Mouse (Mus musculus) heart, adult 9 months (tissue): ENCODE data around the gene Calhm3.

Experiments
- DNase-seq, 2 experiments: peaks; one replicate each; pipeline ENCODE4 v3.0.0; 2022; ENCODE audit warnings: low spot score in 2 of 2

Calhm3 gene

DNA sequence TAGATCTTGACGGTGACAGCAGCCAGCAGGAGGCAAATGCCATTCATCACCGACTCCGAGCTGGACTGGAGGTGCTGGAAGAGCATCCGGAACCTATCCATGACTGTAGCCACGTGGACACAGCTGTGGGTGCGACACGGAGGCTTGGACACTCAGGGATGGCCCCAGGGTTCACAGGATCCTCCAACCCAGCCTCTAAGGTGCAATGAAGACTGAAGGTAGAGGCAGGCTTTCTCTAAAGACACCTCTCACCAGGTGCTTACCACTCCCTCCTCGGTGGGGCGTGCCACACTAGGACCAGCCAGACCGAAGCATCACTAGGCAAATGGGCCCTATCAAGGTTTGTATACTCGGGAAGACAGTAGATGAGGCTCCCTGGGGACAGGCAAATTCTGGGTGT, at the start of gene Calhm3:
Gene Calhm3, minus strand, starts transcription at position 101 of the 400 bp plus-strand sequence.
- no peak for DNase-seq

DNA sequence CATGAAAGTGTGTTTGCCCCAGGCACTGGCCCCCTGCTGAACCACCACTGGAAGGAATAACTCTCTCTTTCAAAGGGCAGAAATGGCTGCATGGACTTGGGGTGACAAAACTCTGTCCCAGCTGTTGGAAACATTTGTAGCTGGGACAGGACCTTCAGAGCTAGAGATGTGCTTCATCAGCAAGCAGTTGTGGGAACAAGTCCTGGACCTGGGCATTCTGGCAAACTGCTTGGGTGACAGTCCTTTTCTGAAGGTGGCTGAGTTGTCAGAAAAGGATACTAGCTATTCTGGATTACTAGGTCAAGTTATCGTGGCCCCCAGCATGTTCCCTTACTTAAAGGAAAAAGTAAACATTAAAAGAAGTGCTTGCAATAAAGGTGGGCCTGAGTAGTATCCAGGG, 48.6 kb upstream of the Calhm3 start:
- no peak for DNase-seq

DNA sequence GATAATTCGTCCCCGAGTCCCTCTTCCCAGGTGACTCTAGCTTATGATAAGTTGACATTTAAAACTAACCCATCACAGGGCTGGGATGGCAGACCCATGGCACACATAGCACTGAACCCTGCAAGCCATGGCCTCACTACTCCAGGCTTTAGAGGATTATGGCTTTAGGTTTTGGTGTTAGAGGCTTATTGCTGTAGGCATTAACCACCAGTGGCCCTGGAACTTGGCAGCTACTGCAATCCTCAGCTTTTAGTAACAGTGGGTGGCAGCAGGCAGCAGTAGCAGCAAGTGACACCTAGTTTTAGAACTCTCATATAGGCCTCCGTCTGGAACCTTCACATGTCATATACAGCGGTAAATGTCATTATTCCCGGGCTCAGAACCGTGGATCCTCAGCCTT, 47.1 kb upstream of the Calhm3 start:
- DNase-seq = no peak

DNA sequence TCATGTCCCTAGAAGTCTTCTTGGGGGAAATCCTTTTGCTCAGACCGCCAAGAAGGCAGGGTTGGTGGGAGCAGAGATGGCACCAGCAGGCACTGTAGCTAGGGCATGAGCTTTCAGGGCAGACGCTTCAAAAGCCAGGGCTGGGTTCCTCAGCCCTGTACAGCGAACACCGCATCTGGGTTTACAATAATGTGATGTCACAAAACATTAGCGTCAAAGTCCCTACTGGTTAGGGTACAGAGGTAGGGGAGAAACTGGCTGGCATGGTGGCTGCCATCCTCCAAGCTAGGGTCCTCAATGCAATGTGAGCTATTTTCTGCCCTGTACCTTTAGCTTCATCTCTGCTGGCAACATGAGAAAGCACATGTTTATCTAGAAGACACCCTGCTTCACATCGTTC, 45.5 kb upstream of the Calhm3 start:
- no peak for DNase-seq

DNA sequence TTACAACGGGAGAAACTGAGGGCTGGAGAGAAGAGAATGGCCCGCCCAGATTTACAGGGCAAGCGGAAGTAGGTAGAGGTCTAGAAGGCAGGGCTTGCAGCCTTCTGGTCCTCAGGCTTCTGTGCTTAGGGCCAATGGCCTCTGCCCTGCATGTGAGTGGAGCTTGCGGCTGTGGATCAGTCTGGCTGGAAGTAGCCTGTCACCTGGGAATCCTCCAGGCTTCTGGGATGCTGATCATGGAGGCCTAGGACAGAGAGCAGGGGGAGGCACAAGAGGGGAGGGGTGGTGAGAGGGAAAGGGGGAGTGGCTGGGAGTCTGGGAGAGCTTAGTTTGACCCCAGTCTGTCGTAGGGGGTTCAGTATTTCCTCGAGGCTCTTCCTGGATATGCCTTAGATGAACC, 44.9 kb upstream of the Calhm3 start:
- no peak for DNase-seq

DNA sequence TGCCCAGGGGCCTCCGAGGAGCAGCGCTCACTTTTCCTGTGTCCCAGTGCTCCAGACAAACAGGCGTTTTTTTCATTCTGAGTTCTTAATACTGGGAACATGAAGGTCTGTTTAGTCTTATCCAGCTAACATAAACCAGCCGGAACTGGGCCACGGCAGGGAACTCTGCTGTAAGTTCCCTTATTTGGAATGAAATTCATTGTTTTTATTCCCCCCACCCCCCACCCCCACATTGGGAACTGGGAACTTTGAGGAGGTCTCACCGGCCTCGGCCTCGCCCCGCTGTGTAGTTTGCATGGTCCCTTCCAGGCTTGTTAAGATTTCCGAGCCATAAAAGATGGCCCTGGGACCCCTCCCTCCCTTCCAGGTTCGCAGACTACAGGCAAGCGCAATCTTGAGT, 44.4 kb upstream of the Calhm3 start:
- no peak for DNase-seq

DNA sequence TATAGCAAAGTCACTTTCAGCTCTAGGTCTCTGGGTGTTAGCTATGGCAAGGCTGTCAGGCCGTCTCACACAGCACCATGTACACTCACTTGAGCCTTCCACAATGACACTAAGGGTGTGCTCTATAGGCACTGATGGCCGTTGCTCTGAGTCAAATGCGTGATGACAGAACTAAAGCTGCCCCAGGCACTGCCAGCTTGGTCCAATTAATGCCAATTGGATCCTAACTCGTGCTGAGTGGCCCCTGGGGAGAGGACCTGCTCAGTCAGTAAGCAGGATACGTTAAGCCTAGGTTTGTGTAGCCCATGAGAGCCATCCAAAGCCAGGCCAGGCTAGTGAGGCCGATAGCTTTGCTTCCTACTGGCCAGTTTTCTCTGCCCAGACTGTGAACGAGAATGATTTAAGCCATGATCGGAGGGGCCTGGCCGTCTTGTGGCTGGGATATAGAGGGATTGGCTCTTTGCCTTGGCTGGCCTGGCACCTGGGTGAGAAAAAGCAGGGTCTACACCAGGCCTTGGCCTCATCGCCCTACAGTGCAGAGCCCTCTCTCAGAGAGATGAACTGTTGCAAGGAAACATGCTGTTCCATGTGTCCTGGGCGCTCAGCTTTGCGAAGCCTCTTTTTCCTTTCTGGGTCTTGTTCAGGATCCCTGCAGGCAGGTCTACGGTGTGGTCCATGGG, 41.2 kb upstream of the Calhm3 start:
- no peak for DNase-seq

DNA sequence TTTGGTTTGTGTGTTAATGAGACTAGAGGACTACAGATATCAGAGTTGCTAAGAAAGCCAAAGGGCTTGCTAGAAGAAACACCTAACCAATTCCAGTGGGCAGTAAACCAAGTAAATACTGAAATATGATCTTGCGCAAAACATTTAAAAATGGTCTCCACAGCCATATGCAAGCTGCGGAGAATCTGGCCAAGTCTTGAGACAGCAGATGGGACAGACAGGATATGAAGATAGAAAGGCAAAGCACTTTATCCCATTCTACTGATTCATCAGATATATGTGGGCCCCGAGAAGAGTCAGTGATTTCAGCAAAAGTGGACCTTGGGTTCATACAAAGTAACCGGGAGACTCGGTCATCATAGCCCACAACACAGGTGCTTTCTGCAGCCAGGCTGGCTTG, 34.6 kb upstream of the Calhm3 start:
- no peak for DNase-seq

DNA sequence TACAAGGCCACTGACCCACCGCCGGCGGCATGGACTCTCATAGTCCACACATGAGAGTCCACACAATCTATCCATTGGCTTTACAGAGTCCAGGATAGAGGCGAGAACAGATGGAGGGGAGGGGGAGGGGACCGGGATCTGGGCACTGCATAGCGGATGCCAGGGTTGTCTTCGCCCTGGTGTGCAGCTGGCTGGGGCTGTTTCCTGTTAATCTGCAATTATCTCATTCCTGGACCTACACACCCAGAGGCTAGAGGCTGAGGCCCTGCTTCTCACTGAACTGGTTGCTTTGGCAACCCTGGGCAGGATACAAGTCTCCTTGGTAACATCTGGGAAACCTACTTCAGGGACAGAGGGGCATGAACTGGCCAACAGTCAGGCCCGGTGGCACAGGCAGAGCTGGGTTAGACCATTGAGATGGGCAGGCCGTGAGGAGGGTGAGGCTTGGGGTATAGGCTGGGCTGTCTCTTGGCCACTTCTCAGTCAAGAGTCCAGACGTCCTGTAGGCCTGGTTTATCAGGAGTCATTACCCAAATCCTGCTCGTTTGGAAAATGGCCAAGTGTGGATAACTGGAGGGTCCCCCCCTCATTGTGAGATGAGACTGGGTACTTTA, 31.1 kb upstream of the Calhm3 start:
- no peak for DNase-seq

DNA sequence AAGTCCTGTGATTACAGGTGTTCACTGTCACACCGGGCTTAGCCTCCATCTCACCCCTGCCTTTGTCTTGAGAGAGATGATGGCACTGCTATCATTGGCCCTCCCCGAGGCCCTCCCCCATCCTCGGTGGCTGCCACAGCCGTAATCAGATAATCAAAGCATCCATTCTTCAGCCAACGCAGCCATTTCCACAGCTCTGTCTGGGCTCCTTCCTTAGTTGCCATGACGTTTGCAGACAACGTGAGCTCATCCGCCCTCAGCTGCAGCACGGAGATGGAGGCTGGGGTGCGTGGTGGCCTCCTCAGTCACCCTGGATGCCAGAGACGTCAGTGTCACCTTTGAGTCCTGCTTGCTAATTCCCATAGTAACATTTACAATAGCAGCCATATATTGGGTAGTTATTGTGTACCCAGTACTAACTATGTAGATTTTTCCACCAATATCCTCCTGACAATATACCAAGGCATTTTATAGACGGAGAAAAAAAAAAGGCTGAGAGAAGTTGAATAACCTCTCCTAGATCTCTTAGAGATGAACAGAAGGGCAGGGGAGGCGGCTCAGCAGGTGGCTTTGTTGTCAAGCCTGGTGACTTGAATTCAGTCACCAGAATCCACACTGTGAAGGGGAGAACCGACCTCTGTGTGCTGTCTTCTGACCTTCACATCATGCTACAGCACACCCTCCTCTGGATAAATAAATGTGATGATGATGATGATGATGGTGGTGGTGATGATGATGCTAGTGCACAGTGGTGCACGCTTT, 29.1 kb upstream of the Calhm3 start:
- DNase-seq = no peak

DNA sequence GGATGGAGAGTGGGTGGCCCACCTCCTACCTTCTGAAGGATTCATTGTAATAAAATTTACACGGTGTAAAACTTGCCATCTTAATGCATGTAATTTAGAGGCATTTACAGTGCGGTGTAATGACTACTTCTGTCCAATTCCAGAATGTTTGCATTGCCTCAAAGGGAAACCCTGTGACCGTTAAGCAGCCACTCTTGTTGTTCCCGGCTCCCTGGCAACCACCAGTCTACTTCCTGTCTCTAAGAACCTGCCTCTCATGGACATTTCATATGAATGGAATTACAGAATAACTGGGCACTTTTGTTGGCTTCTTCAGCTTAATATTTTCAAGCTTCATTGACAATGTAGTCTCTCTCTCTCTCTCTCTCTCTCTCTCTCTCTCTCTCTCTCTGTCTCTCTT, 27.2 kb upstream of the Calhm3 start:
- no peak for DNase-seq

DNA sequence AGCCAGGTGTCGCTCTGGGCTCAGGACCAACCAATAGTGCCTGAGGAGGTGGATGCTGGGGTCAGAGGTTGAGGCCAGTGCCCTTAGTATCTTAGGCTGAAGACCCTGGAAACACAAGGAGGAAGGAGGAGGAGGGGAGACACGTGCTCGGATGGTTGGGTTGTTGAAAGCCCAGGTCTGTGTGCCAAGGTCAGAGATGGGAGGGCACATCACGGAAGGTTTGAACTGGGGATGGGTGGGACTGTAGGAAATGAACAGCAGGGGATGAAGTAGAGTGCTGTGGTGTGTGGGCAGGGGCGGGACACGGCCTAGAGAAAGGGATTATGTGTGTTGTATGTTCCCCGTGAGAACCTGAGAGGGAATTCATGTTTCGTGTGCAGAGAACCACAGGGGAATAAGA, 26.7 kb upstream of the Calhm3 start:
- no peak for DNase-seq

DNA sequence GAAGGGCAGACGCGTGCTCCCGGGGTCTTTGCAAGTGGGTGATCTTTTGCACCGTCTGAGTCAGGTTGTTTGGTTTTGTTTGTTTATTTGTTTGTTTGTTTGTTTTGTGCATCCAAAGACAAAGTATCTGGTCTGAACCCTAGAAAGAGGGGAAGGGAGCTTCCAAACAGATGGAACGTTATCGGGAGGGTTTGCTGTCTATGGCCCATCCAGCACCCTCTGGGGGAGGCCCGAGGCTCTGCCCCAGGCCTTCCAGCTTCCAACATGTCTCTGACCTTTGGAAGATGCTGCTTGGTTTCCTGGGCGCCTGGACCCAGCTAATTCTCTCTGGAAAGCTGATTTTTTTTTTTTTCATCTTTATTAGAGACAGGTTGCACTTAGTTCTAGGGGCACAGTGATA, 22.4 kb upstream of the Calhm3 start:
- DNase-seq = no peak

DNA sequence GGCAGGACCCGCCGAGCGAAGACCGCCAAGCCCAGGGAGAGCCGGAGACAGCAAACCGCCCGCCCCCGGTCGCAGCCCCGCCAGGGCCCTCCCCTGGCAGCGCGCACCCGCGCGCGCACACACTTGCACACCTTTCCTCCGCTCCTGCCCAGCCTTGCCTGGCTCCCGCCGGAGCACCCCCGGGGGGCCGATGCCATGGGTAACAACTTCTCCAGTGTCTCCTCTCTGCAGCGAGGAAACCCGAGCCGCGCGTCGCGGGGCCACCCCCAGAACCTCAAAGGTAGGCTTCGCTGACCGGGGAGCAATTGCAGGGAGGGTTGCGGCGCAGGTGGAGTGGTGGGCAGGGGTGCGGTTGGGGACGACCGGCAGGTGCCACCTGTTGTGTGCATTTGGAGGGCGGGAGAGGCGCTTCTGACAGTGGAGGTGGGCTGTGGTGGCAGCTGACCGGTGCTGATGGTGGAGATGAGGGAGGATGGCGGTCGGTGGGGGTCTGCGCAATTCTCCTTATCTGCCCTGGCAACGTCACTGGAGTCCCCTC, 21.8 kb upstream of the Calhm3 start:
- no peak for DNase-seq

DNA sequence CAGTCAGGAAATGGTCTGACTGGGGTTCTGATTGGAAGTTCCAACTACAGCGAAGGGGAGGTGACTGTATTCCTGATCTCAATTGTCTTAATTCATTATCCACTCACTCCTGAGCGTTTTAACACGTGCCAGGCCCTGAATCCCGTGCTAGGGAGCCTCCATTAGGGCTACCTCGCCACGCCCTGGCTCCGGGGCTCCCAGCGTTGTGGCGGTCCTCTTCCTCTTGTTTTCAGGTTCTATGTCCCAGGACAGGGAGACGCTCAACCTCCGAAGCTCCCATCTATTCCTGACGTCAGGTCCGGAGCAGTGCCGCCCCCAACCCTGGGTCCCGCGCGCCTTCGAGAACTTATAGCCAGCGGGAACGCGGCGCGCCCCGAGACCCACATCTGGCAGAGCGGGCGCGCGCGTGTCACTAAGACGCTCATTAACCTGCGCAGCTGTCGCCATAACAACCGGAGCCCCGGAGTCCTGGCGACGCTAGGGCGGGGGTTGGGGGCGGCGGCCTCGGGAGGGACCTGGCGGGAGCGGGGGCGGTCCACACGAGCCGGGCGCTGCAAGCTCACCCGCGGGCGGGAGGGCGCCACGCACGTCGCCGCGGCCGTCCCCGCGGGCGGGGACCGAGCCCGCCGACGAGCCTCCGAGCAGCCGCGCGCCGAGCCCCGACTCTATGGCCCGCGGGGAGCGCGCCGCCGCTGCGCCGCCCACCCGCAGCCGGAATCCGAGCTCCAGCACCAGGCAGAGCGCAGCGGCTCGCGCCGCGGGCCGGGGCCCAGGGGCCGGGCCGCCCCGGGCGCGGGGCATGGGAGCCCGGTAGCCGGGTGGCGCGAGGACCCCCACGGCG, 21.1 kb upstream of the Calhm3 start, which contains the start of gene Neurl1a:
Gene Neurl1a, plus strand, starts transcription at position 390 of the 841 bp plus-strand sequence.
- DNase-seq = no peak

DNA sequence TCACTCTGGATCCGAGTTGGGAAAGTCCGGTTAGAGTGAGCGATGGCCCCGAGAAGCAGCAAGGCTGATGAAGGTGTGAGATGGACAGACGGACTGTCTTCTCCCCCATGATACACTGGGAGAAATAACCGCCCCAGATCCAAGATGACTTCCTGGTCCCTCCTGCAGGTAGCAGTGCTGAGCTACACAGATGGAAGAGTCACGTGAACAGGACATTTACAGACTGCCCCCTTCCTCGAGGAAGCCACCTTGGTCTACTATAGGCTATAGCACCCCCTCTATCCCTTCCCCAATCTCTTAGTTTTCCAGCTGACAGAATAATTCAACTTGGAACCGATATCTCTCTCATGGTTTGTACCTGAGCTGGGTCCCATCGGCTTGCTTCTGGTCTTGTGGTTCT, 20.4 kb upstream of the Calhm3 start:
- no peak for DNase-seq

DNA sequence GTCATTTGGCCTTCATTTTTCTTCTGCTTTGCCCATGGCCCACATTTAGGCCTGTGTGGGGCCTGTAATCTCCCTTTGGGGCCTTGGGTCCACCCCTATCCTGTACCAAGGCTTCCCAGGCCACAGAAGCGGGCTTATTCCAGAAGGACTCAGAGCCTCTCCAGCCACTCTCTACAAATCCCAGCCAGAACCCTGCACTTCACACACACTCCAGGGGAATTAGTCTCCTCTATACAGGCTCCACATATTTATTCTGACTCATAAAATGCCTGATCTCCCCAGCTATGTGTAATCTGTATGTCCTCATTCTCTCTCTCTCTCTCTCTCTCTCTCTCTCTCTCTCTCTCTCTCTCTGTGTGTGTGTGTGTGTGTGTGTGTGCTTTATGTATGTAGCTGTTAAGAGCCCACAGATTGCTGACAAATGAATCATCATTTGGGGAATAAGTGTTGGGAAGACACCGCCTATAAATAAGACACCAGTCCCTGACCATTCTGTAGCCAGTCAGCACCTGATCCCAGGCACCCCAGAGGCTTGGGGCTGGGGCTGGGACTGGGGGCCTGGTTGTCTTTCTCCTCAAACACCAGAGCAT, 19.4 kb upstream of the Calhm3 start:
- no peak for DNase-seq

DNA sequence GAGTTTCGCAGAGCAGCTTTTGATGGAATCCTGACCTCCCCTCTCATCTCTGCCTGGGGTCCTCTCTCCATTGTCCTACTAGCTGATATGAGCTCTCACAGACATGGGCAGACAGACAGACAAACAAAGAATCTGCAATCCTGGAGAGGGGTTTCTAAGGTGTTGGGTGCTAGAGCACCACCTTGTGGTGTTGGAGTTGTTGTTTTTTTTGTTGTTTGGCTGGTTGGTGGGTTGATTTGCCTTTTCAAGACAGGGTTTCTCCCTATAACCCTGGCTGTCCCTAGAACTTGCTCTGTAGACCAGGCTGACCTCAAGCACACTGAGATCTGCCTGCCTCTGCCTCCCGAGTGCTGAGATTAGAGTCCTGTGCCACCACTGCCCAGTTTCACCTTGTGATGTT, 17.9 kb upstream of the Calhm3 start:
- DNase-seq = no peak

DNA sequence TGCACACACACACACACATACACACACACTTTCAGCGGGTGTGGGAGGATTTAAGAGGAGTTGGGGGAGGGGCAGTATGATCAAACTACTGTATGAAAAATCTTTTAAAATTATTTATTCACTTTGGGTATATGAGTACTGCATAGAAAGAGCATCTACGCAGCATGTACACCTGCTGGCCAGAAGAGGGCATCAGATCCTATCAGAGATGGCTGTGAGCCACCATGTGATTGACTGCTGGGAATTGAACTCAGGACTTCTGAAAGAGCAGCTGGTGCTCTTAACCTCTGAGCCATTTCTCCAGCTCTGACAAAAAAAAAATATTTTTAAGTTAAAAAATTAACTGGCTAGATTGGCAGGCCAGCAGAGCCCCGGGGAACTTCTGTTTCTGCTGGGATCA, 17.0 kb upstream of the Calhm3 start:
- DNase-seq = no peak

DNA sequence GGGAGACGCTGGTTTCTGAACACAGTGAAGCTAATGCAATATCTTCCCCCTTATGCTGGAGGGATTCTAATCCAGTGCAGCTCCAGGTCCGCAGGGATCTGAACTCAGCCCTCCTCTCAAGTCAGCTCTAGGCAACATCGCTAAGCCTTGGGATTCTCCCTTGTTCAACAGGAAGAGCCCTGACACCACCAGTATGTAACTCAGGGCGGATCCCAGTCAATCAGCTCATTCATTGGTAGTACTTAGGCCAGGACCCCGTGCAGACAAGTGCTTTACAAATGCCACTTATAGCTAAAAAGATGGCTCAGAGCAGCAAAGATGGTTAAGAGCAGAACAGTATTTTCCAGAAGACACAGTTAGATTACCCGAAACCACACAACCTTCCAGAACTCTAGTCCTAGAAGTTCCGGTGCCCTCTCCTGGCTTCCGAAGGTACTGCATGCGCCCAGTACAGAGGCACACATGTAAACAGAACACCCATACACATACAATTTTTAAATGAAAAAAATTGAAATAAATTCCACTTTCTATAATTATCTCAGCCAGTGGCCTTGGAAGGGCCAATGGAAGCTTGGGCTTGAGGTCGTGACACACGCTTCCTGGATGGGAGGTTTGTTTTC, 11.3 kb upstream of the Calhm3 start:
- DNase-seq = peak; percentile 53 to 80

DNA sequence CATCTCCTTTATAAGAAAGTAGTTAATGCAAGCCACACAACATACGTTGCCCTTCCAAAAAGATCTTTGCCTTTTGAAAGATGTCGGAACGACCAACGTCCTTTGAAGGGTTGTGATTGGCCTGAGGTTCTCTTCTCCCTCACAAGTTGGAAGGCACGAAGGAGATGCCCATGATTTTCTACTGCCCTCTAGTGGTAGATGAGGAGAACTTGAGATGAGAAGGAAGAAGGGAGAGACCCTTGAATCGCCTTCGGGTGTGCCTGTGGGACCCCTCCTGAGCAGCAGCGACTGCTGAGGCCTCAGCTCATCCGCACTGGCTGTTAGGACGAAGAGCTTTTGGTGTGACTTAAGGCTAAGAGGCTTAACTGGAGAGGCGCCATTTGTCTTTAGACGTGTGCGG, 10.7 kb upstream of the Calhm3 start:
- peak; percentile 38 to 53 for DNase-seq
